Mouse (Mus musculus) embryonic facial prominence, embryonic 15.5 days (tissue): ENCODE data around the gene Ap5s1. TPM values are rescaled to one million over a fixed set of nuclear protein-coding genes. Genes with fewer than 3 reads are reported as not detected.
A peak's percentile ranks its signal among the peaks of the same experiment; 100 is the strongest.

Experiments used
- ATAC-seq: fragments of 200-750 bp; cut with Nextera tagmentation; 2 replicates; pipeline ENCODE4 v1.8.0; 2017; ENCODE audit warnings: low read depth, moderate TSS enrichment; ENCODE audit not compliant: insufficient number of reproducible peaks, low FRiP score, low TSS enrichment
- H3K27ac ChIP-seq: fragments of 300-500 bp; sonication (generic); replicated peaks from 2 replicates; pipeline ENCODE4 v1.5.1; 2015; ENCODE audit warnings: mild to moderate bottlenecking, inconsistent platforms
- H3K27me3 ChIP-seq: fragments of 300-500 bp; sonication (generic); 2 replicates; pipeline ENCODE4 v1.6.1; 2015; ENCODE audit warnings: inconsistent platforms
- H3K36me3 ChIP-seq: fragments of 300-500 bp; sonication (generic); 2 replicates; pipeline ENCODE4 v1.6.1; 2015; ENCODE audit warnings: mild to moderate bottlenecking, inconsistent platforms
- H3K4me1 ChIP-seq: fragments of 300-500 bp; sonication (generic); 2 replicates; pipeline ENCODE4 v1.6.1; 2015; ENCODE audit warnings: inconsistent platforms
- H3K4me2 ChIP-seq: fragments of 300-500 bp; sonication (generic); replicated peaks from 2 replicates; pipeline ENCODE4 v1.6.1; 2015; ENCODE audit warnings: mild to moderate bottlenecking, inconsistent platforms
- H3K4me3 ChIP-seq: fragments of 300-500 bp; sonication (generic); replicated peaks from 2 replicates; pipeline ENCODE4 v1.5.1; 2015; ENCODE audit warnings: mild to moderate bottlenecking, inconsistent platforms
- H3K9ac ChIP-seq: fragments of 300-500 bp; sonication (generic); 2 replicates; pipeline ENCODE4 v1.6.1; 2015; ENCODE audit warnings: inconsistent platforms
- H3K9me3 ChIP-seq: fragments of 300-500 bp; sonication (generic); replicated peaks from 2 replicates; pipeline ENCODE4 v1.6.1; 2016; ENCODE audit warnings: inconsistent platforms
- WGBS: fragments of 180-500 bp; shearing (Covaris S2); methylation state at CpG from one replicate; pipeline ENCODE4 v1.1.7; 2015; 5-methylcytosine and 5-hydroxymethylcytosine counted together
- polyA plus RNA-seq: library from polyadenylated mRNA; unstranded; fragments of >200 nt; fragmentation: Nextera tagmentation; extraction: Ambion mirVana; gene quantifications from 2 replicates; pipeline ENCODE4 v1.2.1, GENCODE M21; 2015

The Ap5s1 gene
- polyA plus RNA-seq: 27.9 and 28.0 TPM in 2 replicates

DNA sequence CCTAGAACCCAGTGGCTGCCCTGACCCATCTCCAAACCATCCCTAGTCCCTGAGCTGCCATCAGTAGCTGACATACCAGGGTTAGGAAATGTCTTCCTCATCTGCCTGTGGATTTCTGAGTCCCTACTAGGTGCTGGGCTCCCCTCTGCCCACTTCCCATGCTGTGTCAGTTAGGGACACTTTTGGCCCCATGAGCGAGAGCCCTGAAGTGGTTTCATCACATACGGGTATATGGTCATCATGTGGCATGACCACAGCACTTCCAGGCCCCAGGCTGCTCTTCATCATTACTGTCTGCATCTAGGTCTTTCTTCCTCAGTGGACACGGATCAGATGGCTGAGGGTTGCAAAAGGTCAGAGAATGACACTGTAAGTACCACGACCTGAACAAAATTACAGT is at the start of gene Ap5s1:
Gene Ap5s1 (plus strand): TSS at position 301 of the 400 bp plus-strand sequence.
- no peak for ATAC-seq
- WGBS: 78% methylated on average over 4 of the region's 4 CpGs
- H3K9me3 ChIP-seq: no peaks in the 10 kb centered on the region
- no peaks in the 10 kb centered on the region for H3K36me3 ChIP-seq
- no peak within 1 kb of the TSS for H3K4me3 ChIP-seq
- no peak within 1 kb of the TSS for H3K9ac ChIP-seq
- peaks cover 29% of the 10 kb centered on the region for H3K4me1 ChIP-seq
- H3K4me2 ChIP-seq: no peak within 1 kb of the TSS
- H3K27me3 ChIP-seq: no peaks in the 10 kb centered on the region
- H3K27ac ChIP-seq: no peak within 1 kb of the TSS

GRCm38 (mm10) chr2:131159491-131159910 is 47.4 kb upstream of the Ap5s1 start:
- WGBS: under 1% methylated on average over 18 of the region's 18 CpGs
- Histone ChIP-seq H3K27me3 (no peaks in the 10 kb centered on the region), H3K4me1 (peaks cover 20% of the 10 kb centered on the region), H3K9me3 (no peaks in the 10 kb centered on the region), H3K27ac (peak overlapping the region; percentile 95), H3K36me3 (peaks cover 6% of the 10 kb centered on the region; the same call in 1 of the 2 replicates), H3K4me2 (peak overlapping the region; percentile 93), H3K9ac (peak overlapping the region; percentile 90), H3K4me3 (peak overlapping the region; percentile 77)
- peak; percentile 48 for ATAC-seq

DNA sequence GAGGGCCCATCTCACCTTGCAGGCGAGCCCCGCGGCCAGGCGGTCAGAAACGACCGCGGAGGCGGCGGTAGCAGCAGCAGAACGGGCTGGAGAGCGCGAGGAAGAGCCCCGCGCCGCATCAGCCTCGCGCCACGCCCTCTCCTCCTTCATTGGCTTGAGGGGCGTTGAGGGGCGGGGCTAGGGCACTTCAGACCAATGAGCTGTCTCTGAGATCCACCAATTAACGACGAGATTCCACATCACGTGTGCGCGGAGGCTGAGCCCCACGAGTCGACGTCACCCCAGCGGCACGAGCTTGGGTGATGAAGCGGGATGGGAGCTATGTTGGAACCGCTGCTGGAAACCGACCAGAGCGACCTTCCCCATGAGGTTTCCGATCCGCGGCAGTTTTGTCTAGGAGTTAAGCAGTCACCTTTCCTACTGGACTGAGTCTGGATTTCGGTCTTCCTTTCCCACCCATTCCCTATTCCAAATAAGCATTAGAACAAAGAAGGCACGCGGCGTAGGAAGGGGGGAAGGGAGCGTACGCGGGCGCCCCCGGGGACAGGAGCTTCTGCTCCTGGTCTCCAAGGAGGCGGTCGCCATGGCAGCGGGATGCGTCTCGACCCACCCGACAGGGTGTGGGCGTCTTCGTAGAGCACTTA is 46.8 kb upstream of the Ap5s1 start, which contains the start of gene 1700037H04Rik:
Gene 1700037H04Rik (minus strand): TSS at position 144 of the 644 bp plus-strand sequence.
- peak within 1 kb of the TSS; percentile 95 for H3K27ac ChIP-seq
- peak within 1 kb of the TSS; percentile 90 for H3K9ac ChIP-seq
- H3K9me3 ChIP-seq: no peaks in the 10 kb centered on the region
- no peaks in the 10 kb centered on the region for H3K27me3 ChIP-seq
- WGBS: under 1% methylated on average over 54 of the region's 54 CpGs
- H3K36me3 ChIP-seq: peaks cover 6% of the 10 kb centered on the region; the same call in 1 of the 2 replicates
- peak; percentile 97 for ATAC-seq
- H3K4me3 ChIP-seq: peak within 1 kb of the TSS; percentile 77
- H3K4me2 ChIP-seq: peak within 1 kb of the TSS; percentile 93
- H3K4me1 ChIP-seq: peaks cover 20% of the 10 kb centered on the region

DNA sequence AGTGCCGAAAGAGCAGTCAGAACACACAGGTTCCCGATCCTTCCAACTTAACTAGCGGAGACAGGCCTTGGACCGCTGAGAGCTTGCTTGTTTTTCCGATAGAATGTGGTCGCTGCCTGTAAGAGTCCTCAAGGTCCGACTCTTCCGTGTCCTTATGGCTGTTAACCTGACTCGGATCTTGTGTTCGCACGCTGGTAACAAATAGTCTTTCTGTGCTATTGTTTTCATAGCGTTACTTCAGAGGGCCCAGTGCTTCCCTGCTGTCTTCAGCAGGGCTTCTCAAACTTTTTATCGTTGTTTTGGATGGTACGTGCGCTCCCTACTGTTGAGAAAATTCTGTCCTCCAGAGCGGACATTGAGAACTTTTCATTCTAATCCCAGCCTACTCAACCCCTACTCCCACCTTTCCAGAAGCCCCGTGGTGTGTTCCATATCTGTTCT is 46.2 kb upstream of the Ap5s1 start:
- WGBS: under 1% methylated on average over 17 of the region's 17 CpGs
- Histone ChIP-seq H3K27ac (peak overlapping the region; percentile 95), H3K36me3 (peaks cover under 1% of the 10 kb centered on the region; the same call in 1 of the 2 replicates), H3K9ac (peak overlapping the region; percentile 60), H3K4me1 (peaks cover 20% of the 10 kb centered on the region), H3K9me3 (no peaks in the 10 kb centered on the region), H3K27me3 (no peaks in the 10 kb centered on the region), H3K4me2 (peak overlapping the region; percentile 93), H3K4me3 (peak overlapping the region; percentile 77)
- peak; percentile 6; the same call in 1 of the 2 replicates for ATAC-seq

GRCm38 (mm10) chr2:131163924-131164323 is 43.0 kb upstream of the Ap5s1 start:
- WGBS: 59% methylated on average over 7 of the region's 7 CpGs
- Histone ChIP-seq H3K4me1 (peaks cover 16% of the 10 kb centered on the region), H3K9ac (no peak overlapping the region), H3K9me3 (no peaks in the 10 kb centered on the region), H3K4me3 (no peak overlapping the region), H3K4me2 (no peak overlapping the region), H3K27ac (peak overlapping the region; percentile 58), H3K27me3 (no peaks in the 10 kb centered on the region), H3K36me3 (no peaks in the 10 kb centered on the region)
- no peak for ATAC-seq

- H3K9me3 ChIP-seq: no peaks in the 10 kb centered on the region
- no peak overlapping the region for H3K9ac ChIP-seq
- H3K27ac ChIP-seq: no peak overlapping the region
- H3K4me2 ChIP-seq: no peak overlapping the region
- peaks cover 4% of the 10 kb centered on the region; the same call in 1 of the 2 replicates for H3K27me3 ChIP-seq
- H3K36me3 ChIP-seq: no peaks in the 10 kb centered on the region
- no peak overlapping the region for H3K4me3 ChIP-seq
- ATAC-seq: no peak
- peaks cover 20% of the 10 kb centered on the region for H3K4me1 ChIP-seq
- 83% methylated on average over 2 of the region's 2 CpGs for WGBS
These were observed 40.7 kb upstream of the Ap5s1 start for GRCm38 (mm10) chr2:131166172-131166571.

GRCm38 (mm10) chr2:131167984-131168383 is 38.9 kb upstream of the Ap5s1 start:
- ATAC-seq: no peak
- Histone ChIP-seq H3K4me2 (no peak overlapping the region), H3K9me3 (no peaks in the 10 kb centered on the region), H3K27ac (no peak overlapping the region), H3K4me1 (peaks cover 28% of the 10 kb centered on the region), H3K27me3 (peaks cover 22% of the 10 kb centered on the region), H3K4me3 (no peak overlapping the region), H3K9ac (no peak overlapping the region), H3K36me3 (no peaks in the 10 kb centered on the region)
- 81% methylated on average over 6 of the region's 6 CpGs for WGBS

- Histone ChIP-seq H3K4me2 (no peak overlapping the region), H3K36me3 (no peaks in the 10 kb centered on the region), H3K9ac (no peak overlapping the region), H3K4me3 (no peak overlapping the region), H3K4me1 (peaks cover 26% of the 10 kb centered on the region), H3K27ac (no peak overlapping the region), H3K9me3 (no peaks in the 10 kb centered on the region), H3K27me3 (peaks cover 26% of the 10 kb centered on the region)
- no peak for ATAC-seq
- WGBS: 55% methylated on average over 1 of the region's 1 CpGs
These were observed 38.0 kb upstream of the Ap5s1 start for GRCm38 (mm10) chr2:131168914-131169313.

DNA sequence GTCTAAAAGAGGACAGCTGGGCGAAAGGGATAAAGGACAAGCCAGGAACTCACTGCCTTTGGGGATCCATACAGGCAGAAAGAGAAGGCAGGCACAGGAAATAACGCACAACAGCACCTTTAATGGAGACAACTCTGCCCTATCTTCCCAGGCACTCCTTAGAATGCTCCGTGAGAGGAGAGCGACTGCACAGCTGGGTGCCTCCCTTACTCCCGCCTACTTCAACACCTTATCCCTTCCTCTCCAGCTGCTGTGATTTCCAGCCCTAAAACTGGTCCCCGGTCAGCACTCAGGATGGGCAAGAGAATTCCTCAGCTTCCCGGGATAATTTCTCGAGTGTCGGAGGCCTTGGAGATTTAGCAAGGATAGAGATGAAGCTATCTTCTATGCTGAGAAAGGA is 35.9 kb upstream of the Ap5s1 start:
- whole genome bisulfite sequencing: 25% methylated on average over 9 of the region's 9 CpGs
- Histone ChIP-seq H3K4me1 (peaks cover 38% of the 10 kb centered on the region), H3K4me3 (peak overlapping the region; percentile 34), H3K9me3 (no peaks in the 10 kb centered on the region), H3K36me3 (no peaks in the 10 kb centered on the region), H3K27me3 (peaks cover 26% of the 10 kb centered on the region), H3K9ac (no peak overlapping the region), H3K27ac (no peak overlapping the region), H3K4me2 (peak overlapping the region; percentile 56)
- no peak for ATAC-seq

GRCm38 (mm10) chr2:131171401-131172104 is 35.3 kb upstream of the Ap5s1 start:
- H3K9ac ChIP-seq: no peak overlapping the region
- WGBS: 7% methylated on average over 43 of the region's 43 CpGs
- no peak overlapping the region for H3K27ac ChIP-seq
- H3K4me1 ChIP-seq: peaks cover 44% of the 10 kb centered on the region
- peak overlapping the region; percentile 56 for H3K4me2 ChIP-seq
- peaks cover 4% of the 10 kb centered on the region; the same call in 1 of the 2 replicates for H3K36me3 ChIP-seq
- H3K27me3 ChIP-seq: peaks cover 26% of the 10 kb centered on the region
- peak overlapping the region; percentile 34 for H3K4me3 ChIP-seq
- 0 out of 2 replicates have a peak, but pooled peaks have one; percentile 36 for ATAC-seq
- H3K9me3 ChIP-seq: no peaks in the 10 kb centered on the region

- Histone ChIP-seq H3K27me3 (peaks cover 26% of the 10 kb centered on the region), H3K36me3 (peaks cover 11% of the 10 kb centered on the region; the same call in 1 of the 2 replicates), H3K9me3 (no peaks in the 10 kb centered on the region), H3K4me2 (no peak overlapping the region), H3K9ac (no peak overlapping the region; the same call in 1 of the 2 replicates), H3K27ac (no peak overlapping the region; the same call in 1 of the 2 replicates), H3K4me3 (no peak overlapping the region), H3K4me1 (peaks cover 52% of the 10 kb centered on the region)
- no peak for ATAC-seq
- WGBS: 52% methylated on average over 9 of the region's 9 CpGs
These were observed 34.6 kb upstream of the Ap5s1 start for GRCm38 (mm10) chr2:131172322-131172721.
